Mouse (Mus musculus) erythroblast, embryonic 14.5 days (primary cell): ENCODE results near the gene Sdccag8.

Source experiments
- GATA1 ChIP-seq: IDR thresholded peaks from 2 replicates; pipeline ENCODE4 v1.6.1; 2012; ENCODE audit warnings: low read length, inconsistent platforms, mixed read lengths
- TAL1 ChIP-seq: IDR thresholded peaks from 3 replicates; pipeline ENCODE4 v1.6.1; 2012; ENCODE audit warnings: low read length, inconsistent platforms, mixed read lengths

GRCm38 (mm10) chr1:176961716-176962115 is 147.3 kb downstream of the Sdccag8 start:
- TF ChIP-seq GATA1 (no peak), TAL1 (no peak)
